Mouse (Mus musculus) limb, embryonic 14.5 days (tissue): ENCODE measurements around the gene Spata21. TPM values are rescaled to one million over a fixed set of nuclear protein-coding genes. Genes with fewer than 3 reads are reported as not detected.

ENCODE experiments used
- ATAC-seq: fragments of 200-750 bp; cut with Nextera tagmentation; 2 replicates; pipeline ENCODE4 v1.8.0; 2017; ENCODE audit warnings: low read depth, moderate number of reproducible peaks, moderate TSS enrichment; ENCODE audit not compliant: low FRiP score
- DNase-seq: peaks from one replicate; pipeline ENCODE4 v3.0.0-alpha.2; 2015; ENCODE audit warnings: low spot score
- H3K27ac ChIP-seq: fragments of 300-500 bp; sonication (generic); replicated peaks from 2 replicates; pipeline ENCODE4 v1.5.1; 2014; ENCODE audit warnings: low read depth, mild to moderate bottlenecking, low read length, moderate library complexity, mixed read lengths
- H3K27me3 ChIP-seq: fragments of 300-500 bp; sonication (generic); 2 replicates; pipeline ENCODE4 v1.6.1; 2014; ENCODE audit warnings: low read length, mixed read lengths; ENCODE audit not compliant: control insufficient read depth, insufficient read depth
- H3K36me3 ChIP-seq: fragments of 300-500 bp; sonication (generic); 2 replicates; pipeline ENCODE4 v1.6.1; 2014; ENCODE audit warnings: mild to moderate bottlenecking, low read length, moderate library complexity, mixed read lengths; ENCODE audit not compliant: control insufficient read depth, insufficient read depth
- H3K4me1 ChIP-seq: fragments of 300-500 bp; sonication (generic); 2 replicates; pipeline ENCODE4 v1.6.1; 2014; ENCODE audit warnings: antibody characterized with exemption, low read length, mixed read lengths; ENCODE audit not compliant: control insufficient read depth, insufficient read depth
- H3K4me2 ChIP-seq: fragments of 300-500 bp; sonication (generic); replicated peaks from 2 replicates; pipeline ENCODE4 v1.6.1; 2014; ENCODE audit warnings: low read depth, mild to moderate bottlenecking, low read length, moderate library complexity; ENCODE audit not compliant: severe bottlenecking
- H3K4me3 ChIP-seq: fragments of 300-500 bp; sonication (generic); replicated peaks from 2 replicates; pipeline ENCODE4 v1.5.1; 2014; ENCODE audit warnings: low read length
- H3K9ac ChIP-seq: fragments of 300-500 bp; sonication (generic); 2 replicates; pipeline ENCODE4 v1.6.1; 2014; ENCODE audit warnings: mild to moderate bottlenecking, low read depth, low read length, moderate library complexity; ENCODE audit not compliant: severe bottlenecking
- H3K9me3 ChIP-seq: fragments of 300-500 bp; sonication (generic); 2 replicates; pipeline ENCODE4 v1.6.1; 2016; ENCODE audit warnings: low read length; ENCODE audit not compliant: control insufficient read depth
- POLR2A ChIP-seq: fragments of 200-500 bp; IDR thresholded peaks from 2 replicates; pipeline ENCODE4 v1.8.0; 2012; ENCODE audit warnings: inconsistent platforms, mild to moderate bottlenecking, moderate library complexity, borderline replicate concordance; ENCODE audit not compliant: insufficient read depth, insufficient read length; ENCODE audit errors: extremely low read depth
- WGBS: fragments of 180-500 bp; shearing (Covaris S2); extraction: QIAGEN DNeasy Blood & Tissue Kit; methylation state at CpG from one replicate; pipeline ENCODE4 v1.1.7; 2014; 5-methylcytosine and 5-hydroxymethylcytosine counted together
- polyA plus RNA-seq, 2 experiments: library from polyadenylated mRNA; depleted of rRNA in 1 of 2; stranded (reverse) in 1 of 2; unstranded in 1 of 2; fragments of >200 nt; fragmentation: Nextera tagmentation in 1 of 2; extraction: Ambion mirVana in 1 of 2; gene quantifications; 2 replicates each; pipeline versions ENCODE4 v1.2.1 to v1.2.3; 2012 to 2014

Gene Spata21
- polyA plus RNA-seq, 2 experiments, result 0.04 to 0.43 TPM

DNA sequence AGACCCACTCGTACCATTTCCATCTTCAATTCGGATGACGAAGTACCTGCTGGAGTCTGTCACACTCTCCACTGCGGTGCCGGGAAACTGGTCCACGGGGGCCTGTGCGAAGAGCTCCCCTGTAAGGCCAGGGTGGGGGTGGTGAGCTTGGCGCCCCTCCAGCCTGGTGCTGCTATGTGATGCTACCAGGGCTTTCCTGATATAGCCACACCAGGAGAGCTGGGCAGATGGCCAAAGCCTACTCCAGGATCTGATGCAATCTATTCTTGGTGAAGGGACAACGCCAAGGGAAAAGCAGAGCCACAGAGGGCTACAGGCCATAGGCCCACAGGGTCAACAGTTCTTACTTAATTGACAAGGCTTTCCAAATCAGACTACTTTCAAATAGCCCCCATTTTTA lies 14.5 kb upstream of the Spata21 start:
- no peak for TF ChIP-seq POLR2A
- Histone ChIP-seq H3K4me3 (no peak overlapping the region), H3K9me3 (no peaks in the 10 kb centered on the region), H3K27ac (no peak overlapping the region), H3K4me1 (peaks cover 10% of the 10 kb centered on the region), H3K36me3 (peaks cover 66% of the 10 kb centered on the region), H3K27me3 (no peaks in the 10 kb centered on the region), H3K4me2 (no peak overlapping the region), H3K9ac (no peak overlapping the region)
- no peak for DNase-seq
- WGBS, result 89% methylated on average over 9 of the region's 9 CpGs
- no peak for ATAC-seq

DNA sequence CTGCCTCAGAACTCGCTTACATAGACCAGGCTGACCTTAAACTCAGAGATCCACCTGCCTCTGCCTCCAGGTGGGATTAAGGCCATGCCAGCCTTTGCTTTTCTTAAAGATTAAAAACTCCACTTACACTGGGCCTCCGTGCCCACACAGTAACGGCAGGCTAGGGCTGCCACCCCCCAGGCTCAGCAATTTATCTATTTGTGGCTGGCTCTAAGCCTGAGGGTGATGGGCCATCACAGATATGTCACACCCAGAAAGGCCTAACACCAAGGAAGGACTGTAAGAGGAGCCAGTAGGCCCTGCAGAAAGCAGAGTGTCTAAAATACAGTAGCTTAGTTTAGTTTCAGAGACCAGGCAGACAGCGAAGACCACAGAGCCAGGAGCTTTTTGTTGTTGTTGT lies 14.0 kb upstream of the Spata21 start:
- no peak for TF ChIP-seq POLR2A
- DNase-seq (no peak), ATAC-seq (no peak)
- peaks cover 61% of the 10 kb centered on the region for H3K36me3 ChIP-seq
- H3K4me1 ChIP-seq, result peaks cover 10% of the 10 kb centered on the region
- no peaks in the 10 kb centered on the region for H3K9me3 ChIP-seq
- no peak overlapping the region for H3K9ac ChIP-seq
- H3K4me3 ChIP-seq, result no peak overlapping the region
- no peak overlapping the region for H3K4me2 ChIP-seq
- H3K27ac ChIP-seq, result no peak overlapping the region
- 91% methylated on average over 4 of the region's 4 CpGs for WGBS
- no peaks in the 10 kb centered on the region for H3K27me3 ChIP-seq

DNA sequence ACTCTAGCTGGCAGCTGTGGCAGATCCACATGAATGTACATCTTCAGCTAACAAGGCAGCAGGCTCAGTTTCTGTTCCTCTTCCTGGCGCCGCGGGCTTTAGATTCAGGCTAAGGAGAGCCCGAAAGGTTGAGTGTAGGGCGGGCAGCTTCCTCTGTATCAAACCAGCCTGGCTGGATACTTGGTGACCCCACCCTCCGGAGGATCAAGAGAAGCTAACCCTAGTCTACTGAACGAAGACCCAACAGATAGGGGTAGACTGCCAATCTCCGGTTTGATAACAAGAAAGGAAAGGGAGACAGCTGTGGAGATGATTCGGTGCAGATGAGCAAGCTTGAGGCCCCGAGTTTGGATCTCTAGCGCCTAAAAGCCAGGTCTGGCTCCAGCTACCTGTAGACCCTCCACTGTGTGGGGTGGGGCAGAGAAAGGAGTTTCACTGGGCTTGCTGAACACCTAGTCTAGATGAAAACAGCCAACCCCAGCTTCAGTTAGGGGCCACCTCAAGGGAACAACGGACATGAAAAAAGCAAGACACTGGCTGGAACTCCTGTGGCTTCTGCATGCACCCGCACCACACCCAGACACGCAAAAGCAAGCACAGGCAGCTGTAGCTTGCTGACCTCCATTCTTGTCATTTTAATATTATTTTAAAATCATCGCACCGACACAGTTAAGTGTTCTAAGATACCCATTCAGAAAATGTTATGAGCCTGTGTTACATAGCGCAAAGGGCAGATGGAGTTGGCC lies 11.2 kb upstream of the Spata21 start:
- peak overlapping the region; percentile 89 for H3K4me2 ChIP-seq
- no peaks in the 10 kb centered on the region for H3K27me3 ChIP-seq
- peaks cover 35% of the 10 kb centered on the region for H3K36me3 ChIP-seq
- peaks cover 10% of the 10 kb centered on the region for H3K4me1 ChIP-seq
- no peak for DNase-seq
- ATAC-seq, result no peak
- no peaks in the 10 kb centered on the region for H3K9me3 ChIP-seq
- no peak overlapping the region for H3K27ac ChIP-seq
- H3K9ac ChIP-seq, result peak overlapping the region; percentile 82
- 82% methylated on average over 17 of the region's 17 CpGs for WGBS
- peak overlapping the region; percentile 99 for H3K4me3 ChIP-seq
- no peak for TF ChIP-seq POLR2A

DNA sequence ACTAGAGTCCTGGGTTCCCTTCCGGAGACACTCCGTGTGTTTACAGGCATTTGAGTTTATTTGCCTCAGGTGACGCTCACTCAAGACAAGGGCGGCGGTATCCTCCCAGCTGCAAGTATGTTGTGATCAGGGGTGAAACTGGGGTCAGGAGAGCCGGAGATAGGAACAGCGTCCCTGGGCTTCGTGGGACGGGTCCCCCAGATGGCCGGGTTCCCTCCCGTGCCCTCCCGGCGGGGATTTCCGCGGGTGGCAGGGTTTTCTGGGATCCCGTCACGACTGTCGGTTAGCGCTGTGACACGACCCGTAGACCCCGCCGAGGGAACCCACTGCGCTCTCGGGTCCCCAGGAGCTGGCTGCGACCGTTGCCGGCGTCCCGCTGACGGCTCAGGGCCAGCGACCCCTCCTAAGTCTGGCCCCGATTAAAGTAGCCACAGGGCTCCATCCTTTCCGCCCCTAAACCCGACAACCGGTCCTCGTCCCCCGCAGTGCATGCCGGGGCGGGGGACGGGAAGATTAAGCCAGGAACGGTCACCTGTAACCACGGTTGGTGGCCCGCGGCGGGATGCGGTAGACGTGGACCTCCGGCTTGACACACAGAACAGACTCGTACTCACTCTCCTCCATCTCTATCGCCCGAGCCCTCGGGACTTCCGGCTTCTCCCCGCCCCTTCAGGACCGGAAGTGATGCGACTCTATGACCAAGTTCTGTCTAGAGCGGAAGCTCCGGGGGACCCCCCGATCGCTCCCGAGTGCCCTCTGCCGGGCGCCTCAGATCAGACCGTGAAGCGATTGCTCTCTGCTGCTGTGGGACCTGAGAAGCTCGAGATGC lies 10.2 kb upstream of the Spata21 start, which contains the start of gene Necap2:
TSS of gene Necap2 (minus strand) at position 677 of the 829 bp plus-strand sequence.
- ATAC-seq (peak; percentile 96), DNase-seq (peak; percentile 96)
- H3K9me3 ChIP-seq, result no peaks in the 10 kb centered on the region
- H3K36me3 ChIP-seq, result peaks cover 26% of the 10 kb centered on the region
- WGBS, result under 1% methylated on average over 67 of the region's 67 CpGs
- H3K9ac ChIP-seq, result peak within 1 kb of the TSS; percentile 82
- H3K4me2 ChIP-seq, result peak within 1 kb of the TSS; percentile 89
- TF ChIP-seq POLR2A, result peak; percentile 88; the same call in 1 of the 2 replicates
- H3K4me1 ChIP-seq, result peaks cover 10% of the 10 kb centered on the region
- H3K27ac ChIP-seq, result peak within 1 kb of the TSS; percentile 61; the same call in 1 of the 2 replicates
- no peaks in the 10 kb centered on the region for H3K27me3 ChIP-seq
- peak within 1 kb of the TSS; percentile 99 for H3K4me3 ChIP-seq

DNA sequence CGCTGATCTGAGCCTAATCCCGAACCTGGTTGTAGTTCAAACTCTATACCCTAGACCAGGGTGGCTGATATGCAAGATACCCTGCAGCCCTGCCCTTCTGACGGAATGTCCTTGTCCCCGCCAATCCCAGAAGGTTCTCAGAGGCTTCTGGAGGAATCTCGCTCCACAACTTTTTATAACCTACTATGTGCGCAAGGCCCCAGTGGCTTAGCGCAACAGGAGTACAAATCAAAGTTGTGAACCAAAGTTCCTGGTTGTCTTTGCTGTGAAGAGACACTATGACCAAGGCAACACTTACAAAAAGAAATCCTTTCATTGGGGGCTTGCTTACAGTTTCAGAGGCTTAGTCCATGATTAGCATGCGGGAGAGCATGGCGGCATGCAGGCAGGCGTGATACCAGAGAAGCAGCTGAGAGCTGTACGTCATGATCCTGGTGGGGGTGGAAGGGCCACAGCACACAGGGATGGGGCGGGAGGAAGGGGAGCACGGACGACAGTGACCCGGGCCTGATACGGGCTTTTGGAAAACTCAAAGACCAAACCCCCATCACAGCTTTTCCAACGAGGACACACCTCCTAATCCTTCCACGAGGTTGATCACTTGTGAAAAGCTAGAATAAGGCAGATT lies 9.5 kb upstream of the Spata21 start:
- H3K36me3 ChIP-seq, result peaks cover 19% of the 10 kb centered on the region
- no peak overlapping the region for H3K27ac ChIP-seq
- peak overlapping the region; percentile 99; the same call in 1 of the 2 replicates for H3K4me3 ChIP-seq
- ATAC-seq, result no peak
- H3K27me3 ChIP-seq, result no peaks in the 10 kb centered on the region
- no peaks in the 10 kb centered on the region for H3K9me3 ChIP-seq
- H3K4me1 ChIP-seq, result peaks cover 10% of the 10 kb centered on the region
- no peak overlapping the region for H3K4me2 ChIP-seq
- H3K9ac ChIP-seq, result no peak overlapping the region
- no peak for DNase-seq
- WGBS, result 72% methylated on average over 18 of the region's 18 CpGs
- TF ChIP-seq POLR2A, result no peak
